8 mouse cellular contexts compared by ENCODE assay signal in the genomic region with DNA sequence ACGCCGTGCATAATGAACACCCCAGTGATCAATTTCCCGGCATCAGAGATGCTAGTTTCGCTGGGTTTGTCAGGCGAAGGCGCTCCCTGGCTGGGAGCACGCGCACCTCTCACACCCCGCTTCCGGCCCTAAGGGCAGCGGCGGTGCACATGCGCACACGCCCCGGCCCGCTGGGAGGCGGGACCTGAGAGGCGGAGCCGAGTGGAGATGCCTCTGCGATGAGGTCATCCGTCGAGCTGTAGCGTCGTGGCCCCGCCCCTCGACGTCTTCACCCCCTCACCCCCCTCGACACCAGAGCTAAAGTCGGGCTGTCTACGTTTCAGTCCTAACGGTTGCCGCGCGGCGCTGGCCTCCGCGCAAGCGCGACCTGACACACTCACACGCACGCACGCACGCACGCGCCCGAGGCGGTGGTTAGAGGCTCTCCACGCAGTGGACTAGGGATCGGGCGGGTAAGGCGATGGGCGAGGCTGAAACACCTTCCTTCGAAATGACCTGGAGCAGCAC. TPM values are rescaled to one million over a fixed set of nuclear protein-coding genes. Genes with fewer than 3 reads are reported as not detected.
DNase-seq lines count a peak whose midpoint lies in the region; ATAC-seq lines count a peak whose summit lies in the region.

No protein-coding gene starts in this region.

- H3K4me1 ChIP-seq in intestine, embryonic 14.5 days (replicated peaks; ENCODE audit: control insufficient read depth, insufficient read depth, low read length) = peaks cover 42% of the 10 kb centered on the region

- peak overlapping the region; percentile 57 for H3K4me3 ChIP-seq in intestine, embryonic 14.5 days (ENCODE audit: low read depth, low read length)

- H3K9me3 ChIP-seq in intestine, embryonic 14.5 days (ENCODE audit: control insufficient read depth, low read length) = no peaks in the 10 kb centered on the region

- peak; percentile 89 for ATAC-seq in intestine, embryonic 14.5 days (replicated peaks; ENCODE audit: low FRiP score, low TSS enrichment, low read depth)

- peaks cover 28% of the 10 kb centered on the region for H3K36me3 ChIP-seq in intestine, embryonic 14.5 days (ENCODE audit: control insufficient read depth, insufficient read depth, low read length)

- peak overlapping the region; percentile 98 for H3K4me2 ChIP-seq in intestine, embryonic 14.5 days (ENCODE audit: low read length)

- peak overlapping the region; percentile 66 for H3K9ac ChIP-seq in intestine, embryonic 14.5 days (ENCODE audit: low read length)

- peak overlapping the region; percentile 95 for H3K27ac ChIP-seq in intestine, embryonic 14.5 days (ENCODE audit: low read depth)

- under 1% methylated on average over 53 of the region's 53 CpGs for WGBS in intestine, embryonic 14.5 days

- intact Hi-C loops in left cerebral cortex, postnatal 14 days (cut with DNase I) = no loop called here

- DNase-seq in adipocyte (ENCODE audit: low spot score) = peak; percentile 97
- DNase-seq in embryo, embryonic 10 days (ENCODE audit: low spot score) = peak; percentile 99
- DNase-seq in gastrocnemius, postnatal 10 days = peak; percentile 93
- DNase-seq in intestine, embryonic 14.5 days (ENCODE audit: low spot score) = peak; percentile 93
- DNase-seq in left cerebral cortex, postnatal 14 days (ENCODE audit: low spot score in 2 of 2) = peak; percentile 96 to 97
- peak; percentile 99 for DNase-seq in mesoderm, embryonic 11.5 days (ENCODE audit: low read depth, low spot score)
- DNase-seq in right cerebral cortex, postnatal 36 days (ENCODE audit: low spot score in 2 of 2) = peak; percentile 95
- peak; percentile 98 for DNase-seq in yolk sac, embryonic 10.5 days (ENCODE audit: low spot score)

- no peaks in the 10 kb centered on the region for H3K27me3 ChIP-seq in intestine, embryonic 14.5 days (replicated peaks; ENCODE audit: control insufficient read depth, insufficient read depth, low read length)

RNA-seq across cellular contexts. Expression of a gene that starts 3.0 kb away (rescaled TPM):
- 10 to 100 TPM; 15.1 to 23.4 TPM for total RNA-seq in gastrocnemius, postnatal 10 days (2021)
- 54.4 and 59.9 TPM in 2 replicates for polyA plus RNA-seq in intestine, embryonic 14.5 days (2014; fragmentation: Nextera tagmentation; extraction: Ambion mirVana)
- 10 to 100 TPM; 14.0 to 14.6 TPM for total RNA-seq in left cerebral cortex, postnatal 14 days (2021)

RNA-seq across cellular contexts. Expression of a gene that starts 7.3 kb away (rescaled TPM):
- total RNA-seq in gastrocnemius, postnatal 10 days (2021) = under 1 TPM in 1 of 2 experiments, not detected in 1; 0.18 TPM
- polyA plus RNA-seq in intestine, embryonic 14.5 days (2014; fragmentation: Nextera tagmentation; extraction: Ambion mirVana) = 0.54 TPM in 1 of 2 replicates, not detected in the other
- total RNA-seq in left cerebral cortex, postnatal 14 days (2021) = 1 to 10 TPM; 2.3 to 3.1 TPM

RNA-seq across cellular contexts. Expression of a gene that starts 8.7 kb away (rescaled TPM):
- total RNA-seq in gastrocnemius, postnatal 10 days (2021) = 10 to 100 TPM; 18.7 to 20.9 TPM
- polyA plus RNA-seq in intestine, embryonic 14.5 days (2014; fragmentation: Nextera tagmentation; extraction: Ambion mirVana) = 42.8 and 45.1 TPM in 2 replicates
- 10 to 100 TPM; 77.2 to 79.0 TPM for total RNA-seq in left cerebral cortex, postnatal 14 days (2021)

RNA-seq across cellular contexts. Expression of a gene that starts 12.3 kb away (rescaled TPM):
- 1 to 10 TPM; 7.3 to 8.0 TPM for total RNA-seq in gastrocnemius, postnatal 10 days (2021)
- 34.8 and 42.2 TPM in 2 replicates for polyA plus RNA-seq in intestine, embryonic 14.5 days (2014; fragmentation: Nextera tagmentation; extraction: Ambion mirVana)
- 10 to 100 TPM; 38.4 to 39.2 TPM for total RNA-seq in left cerebral cortex, postnatal 14 days (2021)

RNA-seq across cellular contexts. Expression of a gene that starts 12.4 kb away (rescaled TPM):
- total RNA-seq in gastrocnemius, postnatal 10 days (2021) = 1 to 10 TPM; 3.5 to 4.0 TPM
- 27.1 and 30.8 TPM in 2 replicates for polyA plus RNA-seq in intestine, embryonic 14.5 days (2014; fragmentation: Nextera tagmentation; extraction: Ambion mirVana)
- total RNA-seq in left cerebral cortex, postnatal 14 days (2021) = 10 to 100 TPM; 20.7 to 24.9 TPM

Comparison
In these comparisons a context has a peak if more than half of its experiments do, and no peak if none do; other contexts are left out.
1. Peak in every context shown above with its lines: DNase-seq, ATAC-seq, H3K4me3 ChIP-seq and H3K27ac ChIP-seq.